8 mouse cellular contexts compared by ENCODE assay signal in genomic region chr10:43479436-43480157, GRCm38 (mm10). TPM values are rescaled to one million over a fixed set of nuclear protein-coding genes. Genes with fewer than 3 reads are reported as not detected.
DNase-seq lines count a peak whose midpoint lies in the region; ATAC-seq and TF ChIP-seq lines count a peak whose summit lies in the region.

No protein-coding gene starts in this region.

- H3K79me2 ChIP-seq in MEL (ENCODE audit: control insufficient read depth, insufficient read depth, low read length, poor library complexity) = peaks cover 54% of the 10 kb centered on the region

- peak overlapping the region; percentile 86 for H3K9ac ChIP-seq in MEL (ENCODE audit: control insufficient read depth, low read depth, low read length, poor library complexity, severe bottlenecking)
- peak overlapping the region; percentile 98 for H3K9ac ChIP-seq in forebrain, postnatal 0 days

- H3K9me3 ChIP-seq in MEL (replicated peaks; ENCODE audit: insufficient read depth, low read length) = no peaks in the 10 kb centered on the region
- H3K9me3 ChIP-seq in forebrain, postnatal 0 days (ENCODE audit: low read length) = no peaks in the 10 kb centered on the region

- TF ChIP-seq POLR2A in MEL (IDR thresholded peaks at IDR 0.05; ENCODE audit: control insufficient read depth in 1 of 2, insufficient read depth in 1 of 2, low read depth in 1 of 2, low read length in 2 of 2, poor library complexity in 1 of 2) = peak in 1 of 2 experiments; percentile 43; a peak in 2 of 4 replicates
- TF ChIP-seq POLR2A in cerebellum, adult 2 months (IDR thresholded peaks at IDR 0.05; ENCODE audit: borderline replicate concordance, insufficient read depth, low read length) = no peak

- peaks cover 0 to 20% of the 10 kb centered on the region in 2 experiments; a peak in 2 of 4 replicates for H3K36me3 ChIP-seq in MEL (ENCODE audit: control insufficient read depth in 1 of 2, insufficient read depth in 2 of 2, low read length in 2 of 2)
- H3K36me3 ChIP-seq in forebrain, postnatal 0 days (ENCODE audit: insufficient read depth) = no peaks in the 10 kb centered on the region

- TF ChIP-seq RAD21 in MEL (IDR thresholded peaks at IDR 0.05; ENCODE audit: low read depth, low read length) = no peak

- no peak for TF ChIP-seq EP300 in MEL (IDR thresholded peaks at IDR 0.05; ENCODE audit: low read depth in 1 of 2, low read length in 2 of 2)

- H3K27me3 ChIP-seq in MEL (ENCODE audit: control insufficient read depth in 1 of 2, insufficient read depth in 2 of 2, low read length in 2 of 2) = no peaks in the 10 kb centered on the region
- H3K27me3 ChIP-seq in cerebellum, adult 2 months (ENCODE audit: control insufficient read depth, insufficient read depth, low read length) = no peaks in the 10 kb centered on the region
- H3K27me3 ChIP-seq in forebrain, postnatal 0 days (ENCODE audit: insufficient read depth, low read length) = no peaks in the 10 kb centered on the region

- H3K4me3 ChIP-seq in MEL (ENCODE audit: control insufficient read depth in 1 of 2, insufficient read depth in 1 of 2, low read depth in 2 of 2, low read length in 2 of 2) = peak overlapping the region; percentile 87 to 97
- peak overlapping the region; percentile 60 for H3K4me3 ChIP-seq in cerebellum, adult 2 months (replicated peaks; ENCODE audit: insufficient read depth, low read depth, low read length)
- peak overlapping the region; percentile 93 for H3K4me3 ChIP-seq in forebrain, postnatal 0 days (ENCODE audit: low read depth, low read length)

- H3K4me2 ChIP-seq in forebrain, postnatal 0 days (ENCODE audit: low read depth) = peak overlapping the region; percentile 98

- H3K27ac ChIP-seq in MEL (ENCODE audit: control insufficient read depth, low read depth, low read length) = peak overlapping the region; percentile 70
- H3K27ac ChIP-seq in cerebellum, adult 2 months (ENCODE audit: insufficient read depth, low read length) = no peak overlapping the region
- H3K27ac ChIP-seq in forebrain, postnatal 0 days (ENCODE audit: low read depth, low read length) = peak overlapping the region; percentile 99

- ATAC-seq in forebrain, postnatal 0 days = peak; percentile 75
- ATAC-seq in hematopoietic stem cell, adult 5-6 weeks (replicated peaks in 1 of 2; ENCODE audit: insufficient read depth in 1 of 2, low FRiP score in 2 of 2, low TSS enrichment in 1 of 2, low read depth in 1 of 2, poor library complexity in 2 of 2, severe bottlenecking in 2 of 2) = peak; percentile 86 to 90

- H3K4me1 ChIP-seq in MEL (ENCODE audit: control insufficient read depth in 1 of 2, insufficient read depth in 2 of 2, low read length in 2 of 2) = peaks cover 5 to 24% of the 10 kb centered on the region in 2 experiments
- no peaks in the 10 kb centered on the region; the same call in 1 of the 2 replicates for H3K4me1 ChIP-seq in cerebellum, adult 2 months (ENCODE audit: control insufficient read depth, insufficient read depth, low read length)
- peaks cover 10% of the 10 kb centered on the region; the same call in 1 of the 2 replicates for H3K4me1 ChIP-seq in forebrain, postnatal 0 days (ENCODE audit: insufficient read depth)

- peak; percentile 86 for DNase-seq in MEL (ENCODE audit: low read depth, low spot score)
- DNase-seq in cerebellum, adult 2 months = peak; percentile 79 to 81
- DNase-seq in forebrain, postnatal 0 days = peak; percentile 84
- peak; percentile 72 to 82 for DNase-seq in layer of hippocampus, postnatal 14 days (ENCODE audit: low spot score in 2 of 2)
- peak; percentile 88 for DNase-seq in lung, postnatal 10 days
- peak; percentile 85 for DNase-seq in ovary, postnatal 14 days (ENCODE audit: low spot score)
- DNase-seq in thymus, postnatal 14 days = peak; percentile 91

- under 1% methylated on average over 92 of the region's 103 CpGs for WGBS in cerebellum, adult 2 months
- under 1% methylated on average over 50 of the region's 103 CpGs for WGBS in forebrain, postnatal 0 days

- TF ChIP-seq CTCF in MEL (IDR thresholded peaks at IDR 0.05 in 2 of 3, conservative IDR thresholded peaks at IDR 0.05 in 1 of 3; ENCODE audit: control insufficient read depth in 1 of 3, insufficient read depth in 1 of 3, low read depth in 2 of 3, low read length in 3 of 3, poor library complexity in 1 of 3, severe bottlenecking in 1 of 3) = peak in 2 of 3 experiments; percentile 58 to 79; a peak in 5 of 6 replicates
- TF ChIP-seq CTCF in cerebellum, adult 2 months (IDR thresholded peaks at IDR 0.05; ENCODE audit: borderline replicate concordance, insufficient read depth, low read depth, low read length) = peak; percentile 25; the same call in 1 of the 2 replicates
- peak; percentile 43 for TF ChIP-seq CTCF in forebrain, postnatal 0 days (IDR thresholded peaks at IDR 0.05; ENCODE audit: low read depth)

TF ChIP-seq in MEL, 35 proteins besides CTCF, POLR2A, EP300 and RAD21:
- TF ChIP-seq ETS1 (IDR thresholded peaks at IDR 0.05; ENCODE audit: low read depth, low read length) (0 out of 2 replicates have a peak, but pooled peaks have one; percentile 9), ZKSCAN1 (IDR thresholded peaks at IDR 0.05; ENCODE audit: low read depth, low read length) (no peak), USF1 (IDR thresholded peaks at IDR 0.05; ENCODE audit: low read depth, low read length) (peak; percentile 75), NELFE (IDR thresholded peaks at IDR 0.05; ENCODE audit: low read depth, low read length) (peak; percentile 65), UBTF (IDR thresholded peaks at IDR 0.05; ENCODE audit: borderline replicate concordance, insufficient read depth, low read depth, low read length) (peak; percentile 98), TCF12 (IDR thresholded peaks at IDR 0.05; ENCODE audit: low read depth, low read length) (0 out of 2 replicates have a peak, but pooled peaks have one; percentile 17), BHLHE40 (IDR thresholded peaks at IDR 0.05; ENCODE audit: borderline replicate concordance, low read depth, low read length) (no peak), MXI1 (IDR thresholded peaks at IDR 0.05; ENCODE audit: low read depth, low read length) (peak; percentile 34; the same call in 1 of the 2 replicates), E2F4 (IDR thresholded peaks at IDR 0.05; ENCODE audit: borderline replicate concordance, low read depth, low read length) (no peak)
TF ChIP-seq in MEL: peak in this region for 6.

RNA-seq across cellular contexts. Expression of gene Bend3, which starts 1.0 kb away (rescaled TPM):
- 12.6 and 13.0 TPM in 2 replicates for total RNA-seq in MEL (2012; rRNA removed)
- 10 to 100 TPM; 18.7 to 32.8 TPM for polyA plus RNA-seq in MEL (2012; ENCODE audit: insufficient read depth in 1 of 2, insufficient read length in 2 of 2, low read depth in 1 of 2, low replicate concordance in 2 of 2, missing spikeins in 1 of 2)
- polyA plus RNA-seq in cerebellum, adult 2 months (2012; rRNA removed) = 2.8 and 3.2 TPM in 2 replicates
- 8.5 and 11.1 TPM in 2 replicates for total RNA-seq in forebrain, postnatal 0 days (2014; rRNA removed)
- polyA plus RNA-seq in forebrain, postnatal 0 days (2015; fragmentation: Nextera tagmentation; extraction: Ambion mirVana) = 2.0 and 2.2 TPM in 2 replicates
- total RNA-seq in hematopoietic stem cell, adult 5-6 weeks (2017) = 5.3 and 6.8 TPM in 2 replicates
- total RNA-seq in layer of hippocampus, postnatal 14 days (2021) = 1 to 10 TPM; 6.3 to 7.6 TPM

RNA-seq across cellular contexts. Expression of gene Gm9803, which starts 44.3 kb away (rescaled TPM):
- total RNA-seq in MEL (2012; rRNA removed) = 10.1 and 18.7 TPM in 2 replicates
- polyA plus RNA-seq in MEL (2012; ENCODE audit: insufficient read depth in 1 of 2, insufficient read length in 2 of 2, low read depth in 1 of 2, low replicate concordance in 2 of 2, missing spikeins in 1 of 2) = 100 to 1,000 TPM in 1 of 2 experiments, not detected in 1; 137 TPM
- 13.4 and 15.7 TPM in 2 replicates for polyA plus RNA-seq in cerebellum, adult 2 months (2012; rRNA removed)
- 39.4 and 42.3 TPM in 2 replicates for total RNA-seq in forebrain, postnatal 0 days (2014; rRNA removed)
- 16.4 and 23.1 TPM in 2 replicates for polyA plus RNA-seq in forebrain, postnatal 0 days (2015; fragmentation: Nextera tagmentation; extraction: Ambion mirVana)
- total RNA-seq in hematopoietic stem cell, adult 5-6 weeks (2017) = 2.0 and 5.2 TPM in 2 replicates
- 10 to 100 TPM in 1 of 2 experiments, not detected in 1; 10.7 TPM for total RNA-seq in layer of hippocampus, postnatal 14 days (2021)
